In genomic region chr16:45886599-45886998, GRCm38 (mm10) we compare ENCODE assay signal across 10 mouse cellular contexts.
DNase-seq lines count a peak whose midpoint lies in the region; ATAC-seq and TF ChIP-seq lines count a peak whose summit lies in the region.
"Had no signal": no experiment of that assay in that cellular context is flagged by ENCODE, and none has a peak within 500 bp of the region (broad histone marks: within the 10 kb centered on the region; RNA-seq: fewer than 3 reads in every experiment).

No protein-coding gene starts in this region.

- no peak overlapping the region for H3K4me3 ChIP-seq in lung, embryonic 14.5 days (ENCODE audit: low read depth, low read length)
- H3K4me3 ChIP-seq in gastrocnemius, adult 2 months = no peak overlapping the region

- WGBS in lung, embryonic 14.5 days = 44% methylated on average over 5 of the region's 5 CpGs

- DNase-seq in lung, embryonic 14.5 days = peak; percentile 16
- DNase-seq in lung, postnatal 14 days = no peak
- DNase-seq in adrenal gland, postnatal 36 days = peak; percentile 25 to 42
- DNase-seq in kidney, postnatal 36 days = peak; percentile 41 to 52
- peak; percentile 43 to 61 for DNase-seq in urinary bladder, postnatal 36 days (ENCODE audit: low spot score in 2 of 2)
- DNase-seq in layer of hippocampus, adult 11-12 months (ENCODE audit: low spot score) = no peak
- DNase-seq in gastrocnemius, adult 2 months = no peak
- DNase-seq: thymus, postnatal 14 days had no signal

- no peak for ATAC-seq in lung, embryonic 14.5 days (ENCODE audit: insufficient read depth)

- H3K36me3 ChIP-seq in lung, embryonic 14.5 days (ENCODE audit: insufficient read depth) = no peaks in the 10 kb centered on the region

- H3K9ac ChIP-seq in lung, embryonic 14.5 days = no peak overlapping the region
- H3K9ac ChIP-seq: hindbrain, embryonic 14.5 days had no signal

- H3K4me1 ChIP-seq in lung, embryonic 14.5 days (ENCODE audit: insufficient read depth) = no peaks in the 10 kb centered on the region

- H3K27me3 ChIP-seq in lung, embryonic 14.5 days (ENCODE audit: insufficient read depth, low read length) = no peaks in the 10 kb centered on the region

- intact Hi-C loops in gastrocnemius, adult 2 months (cut with DNase I) = no loop called here

- TF ChIP-seq CTCF in lung, embryonic 14.5 days (IDR thresholded peaks at IDR 0.05; ENCODE audit: low read depth) = no peak
- TF ChIP-seq CTCF in gastrocnemius, adult 2 months (IDR thresholded peaks at IDR 0.05) = no peak

- H3K9me3 ChIP-seq in lung, embryonic 14.5 days (ENCODE audit: low read depth, low read length) = no peaks in the 10 kb centered on the region

- H3K4me2 ChIP-seq in lung, embryonic 14.5 days = no peak overlapping the region
- H3K4me2 ChIP-seq: hindbrain, embryonic 14.5 days had no signal

- H3K27ac ChIP-seq in lung, embryonic 14.5 days (ENCODE audit: low read depth) = no peak overlapping the region
- H3K27ac ChIP-seq in gastrocnemius, adult 2 months = no peak overlapping the region
- H3K27ac ChIP-seq: hindbrain, embryonic 14.5 days; macrophage had no signal

Comparison
In these comparisons a context has a peak if more than half of its experiments do, and no peak if none do; other contexts are left out.
1. DNase-seq: peak in lung, embryonic 14.5 days (single experiment), adrenal gland, postnatal 36 days (2 of 2), kidney, postnatal 36 days (2 of 2) and urinary bladder, postnatal 36 days (2 of 2); none in lung, postnatal 14 days (single experiment), layer of hippocampus, adult 11-12 months (single experiment) and gastrocnemius, adult 2 months (single experiment).